ENCODE assay signal across 9 mouse cellular contexts in the genomic region with DNA sequence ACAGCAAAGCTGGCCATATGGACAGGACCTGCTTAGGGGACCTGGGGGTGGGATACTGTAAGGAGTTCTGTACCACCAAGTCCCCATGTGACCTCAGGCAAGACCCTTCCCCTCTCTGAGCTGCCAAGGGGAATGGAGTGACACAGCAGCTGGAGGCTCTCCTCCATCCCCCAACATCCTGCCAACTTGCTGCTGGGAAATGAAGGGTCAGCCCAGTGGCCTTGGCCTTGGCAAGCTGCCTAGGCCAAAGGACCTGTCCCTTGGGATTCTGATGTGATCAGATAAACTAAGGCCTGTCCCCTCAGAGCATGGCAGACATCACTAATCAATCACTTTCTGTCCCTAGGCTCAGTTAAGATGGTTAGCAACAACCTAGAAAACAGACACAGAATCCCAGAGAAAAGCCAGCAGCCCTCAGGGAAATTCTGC.
DNase-seq lines count a peak whose midpoint lies in the region; ATAC-seq lines count a peak whose summit lies in the region.
"Had no signal": no experiment of that assay in that cellular context is flagged by ENCODE, and none has a peak within 500 bp of the region (broad histone marks: within the 10 kb centered on the region; RNA-seq: fewer than 3 reads in every experiment).

No protein-coding gene starts in this region.

- peak overlapping the region; percentile 51 for H3K27ac ChIP-seq in heart, embryonic 11.5 days (ENCODE audit: low read depth, low read length)

- no peak for ATAC-seq in heart, embryonic 11.5 days (replicated peaks; ENCODE audit: insufficient number of reproducible peaks, low FRiP score, low TSS enrichment)
- ATAC-seq in granulocyte monocyte progenitor cell, adult 5-6 weeks (replicated peaks; ENCODE audit: poor library complexity, severe bottlenecking): no peak

- peaks cover 57% of the 10 kb centered on the region for H3K4me1 ChIP-seq in heart, embryonic 11.5 days (ENCODE audit: control insufficient read depth, insufficient read depth, low read length)

- H3K4me3 ChIP-seq in heart, embryonic 11.5 days (ENCODE audit: low read depth, low read length): no peak overlapping the region

- H3K4me2 ChIP-seq in heart, embryonic 11.5 days: no peak overlapping the region

- H3K36me3 ChIP-seq in heart, embryonic 11.5 days (ENCODE audit: control insufficient read depth, insufficient read depth, low read length): no peaks in the 10 kb centered on the region

- no peak overlapping the region for H3K9ac ChIP-seq in heart, embryonic 11.5 days (ENCODE audit: low read depth, low read length)

- no peaks in the 10 kb centered on the region for H3K9me3 ChIP-seq in heart, embryonic 11.5 days (replicated peaks; ENCODE audit: control insufficient read depth, low read length)

- intact Hi-C loops in heart, postnatal 36 days (cut with DNase I): no loop called here

- H3K27me3 ChIP-seq in heart, embryonic 11.5 days (ENCODE audit: control insufficient read depth, insufficient read depth, low read length): no peaks in the 10 kb centered on the region
- H3K27me3 ChIP-seq: CH12.LX had no signal

- DNase-seq in heart, postnatal 36 days: no peak
- DNase-seq in adipocyte (ENCODE audit: low spot score): peak; percentile 70
- DNase-seq in kidney, adult 11 months: peak; percentile 68
- DNase-seq in lung, adult 18-20 months: peak; percentile 58 to 61
- DNase-seq in natural killer cell, adult 2 months (ENCODE audit: low spot score in 2 of 2): no peak
- DNase-seq in urinary bladder, postnatal 36 days (ENCODE audit: low spot score in 2 of 2): no peak

Comparison
In these comparisons a context has a peak if more than half of its experiments do, and no peak if none do; other contexts are left out.
1. DNase-seq: peak in adipocyte (single experiment), kidney, adult 11 months (single experiment) and lung, adult 18-20 months (2 of 2); none in heart, postnatal 36 days (0 of 2), natural killer cell, adult 2 months (0 of 2) and urinary bladder, postnatal 36 days (0 of 2).